Mouse (Mus musculus) hindbrain, embryonic 16.5 days (tissue): ENCODE data around the gene Gm4559. TPM values are rescaled to one million over a fixed set of nuclear protein-coding genes. Genes with fewer than 3 reads are reported as not detected.
A peak's percentile ranks its signal among the peaks of the same experiment; 100 is the strongest.
"Not testable (repeated sequence)": the region's sequence is repeated elsewhere in the genome, so short reads cannot be mapped to it uniquely, and the experiment has no call there.

ENCODE experiments used
- ATAC-seq: fragments of 200-750 bp; cut with Nextera tagmentation; 2 replicates; pipeline ENCODE4 v1.8.0; 2017; ENCODE audit warnings: moderate TSS enrichment, moderate library complexity
- H3K27ac ChIP-seq: fragments of 300-500 bp; sonication (generic); 2 replicates; pipeline ENCODE4 v1.5.1; 2014; ENCODE audit warnings: low read depth, mild to moderate bottlenecking, control low read depth, low read length, moderate library complexity
- H3K27me3 ChIP-seq: fragments of 300-500 bp; sonication (generic); replicated peaks from 2 replicates; pipeline ENCODE4 v1.6.1; 2014; ENCODE audit warnings: low read length; ENCODE audit not compliant: control insufficient read depth, insufficient read depth
- H3K36me3 ChIP-seq: fragments of 300-500 bp; sonication (generic); 2 replicates; pipeline ENCODE4 v1.6.1; 2014; ENCODE audit warnings: mild to moderate bottlenecking, low read length, moderate library complexity, mixed read lengths; ENCODE audit not compliant: control insufficient read depth, insufficient read depth
- H3K4me1 ChIP-seq: fragments of 300-500 bp; sonication (generic); 2 replicates; pipeline ENCODE4 v1.6.1; 2014; ENCODE audit warnings: low read depth, low read length; ENCODE audit not compliant: control insufficient read depth, insufficient read depth
- H3K4me2 ChIP-seq: fragments of 300-500 bp; sonication (generic); 2 replicates; pipeline ENCODE4 v1.6.1; 2014; ENCODE audit warnings: mild to moderate bottlenecking, low read length, control low read depth, moderate library complexity
- H3K4me3 ChIP-seq: fragments of 300-500 bp; sonication (generic); 2 replicates; pipeline ENCODE4 v1.5.1; 2014; ENCODE audit warnings: mild to moderate bottlenecking, low read length, control low read depth, moderate library complexity
- H3K9ac ChIP-seq: fragments of 300-500 bp; sonication (generic); 2 replicates; pipeline ENCODE4 v1.6.1; 2014; ENCODE audit warnings: low read depth, mild to moderate bottlenecking, control low read depth, low read length, moderate library complexity
- H3K9me3 ChIP-seq: fragments of 300-500 bp; sonication (generic); 2 replicates; pipeline ENCODE4 v1.6.1; 2014; ENCODE audit warnings: mild to moderate bottlenecking, low read length, moderate library complexity; ENCODE audit not compliant: control insufficient read depth
- WGBS: fragments of 180-500 bp; shearing (Covaris S2); extraction: QIAGEN DNeasy Blood & Tissue Kit; methylation state at CpG from one replicate; pipeline ENCODE4 v1.1.7; 2014; 5-methylcytosine and 5-hydroxymethylcytosine counted together
- polyA plus RNA-seq: library from polyadenylated mRNA; unstranded; fragments of >200 nt; fragmentation: Nextera tagmentation; extraction: Ambion mirVana; gene quantifications from 2 replicates; pipeline ENCODE4 v1.2.1, GENCODE M21; 2015

Gene Gm4559
- polyA plus RNA-seq, 1 experiment from 2014 or later, result not detected

DNA sequence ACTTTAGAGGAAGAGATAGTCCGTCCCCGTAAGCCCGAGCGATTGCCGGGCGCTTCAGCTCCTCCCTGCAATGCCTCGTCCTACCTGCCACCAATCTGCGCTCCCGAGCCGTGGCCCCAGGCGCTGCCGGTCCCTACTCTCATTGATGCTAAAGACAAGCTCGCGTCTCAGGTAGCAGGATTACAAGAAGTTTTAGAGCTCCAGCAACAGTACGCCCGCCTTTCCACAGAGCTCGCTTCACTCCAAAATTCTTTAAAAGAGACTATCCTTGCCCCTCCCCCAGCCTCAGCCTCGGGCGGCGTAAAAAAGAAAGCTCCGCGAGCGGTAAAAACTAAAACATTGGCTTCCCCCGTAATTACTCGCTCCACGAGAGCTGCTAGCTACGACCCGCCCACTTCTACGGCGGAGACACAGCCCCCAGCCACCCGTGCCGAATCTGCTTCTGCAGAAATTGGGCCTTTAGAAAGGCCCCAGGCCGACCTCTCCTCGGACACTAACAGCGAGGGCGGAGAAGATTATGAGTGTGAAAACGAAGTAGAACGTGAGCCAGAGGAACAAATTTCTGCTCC lies 9.9 kb upstream of the Gm4559 start:
- no peaks in the 10 kb centered on the region for H3K36me3 ChIP-seq
- under 1% methylated on average over 38 of the region's 38 CpGs for WGBS
- peak overlapping the region; percentile 93 for H3K4me2 ChIP-seq
- H3K9me3 ChIP-seq, result no peaks in the 10 kb centered on the region
- no peaks in the 10 kb centered on the region for H3K27me3 ChIP-seq
- H3K9ac ChIP-seq, result peak overlapping the region; percentile 62
- peak overlapping the region; percentile 68 for H3K27ac ChIP-seq
- H3K4me1 ChIP-seq, result peaks cover 10% of the 10 kb centered on the region
- H3K4me3 ChIP-seq, result peak overlapping the region; percentile 71
- peak; percentile 70 for ATAC-seq

DNA sequence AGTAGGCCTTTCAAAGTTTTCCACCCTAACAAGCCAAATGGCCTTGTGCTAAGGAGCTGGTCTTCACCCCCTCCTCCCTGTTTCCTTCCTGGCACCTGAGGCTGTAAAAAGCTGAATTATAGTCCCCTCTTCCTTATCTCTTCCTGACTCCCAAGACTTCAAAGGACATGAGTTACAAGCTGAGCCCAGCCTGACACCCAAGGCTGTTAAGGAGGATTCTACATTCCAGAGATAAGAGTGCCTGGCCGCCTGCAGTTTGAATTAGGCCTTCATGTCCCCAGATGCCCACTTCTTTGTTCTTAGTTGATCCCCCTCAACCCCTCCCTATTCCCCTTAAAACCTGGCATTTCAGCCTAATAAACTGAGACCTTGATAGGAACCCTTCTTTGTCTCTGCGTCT lies 8.7 kb upstream of the Gm4559 start:
- WGBS, result 37% methylated on average over 2 of the region's 2 CpGs
- not testable (repeated sequence) for H3K27ac ChIP-seq, H3K9me3 ChIP-seq, H3K9ac ChIP-seq, ATAC-seq, H3K36me3 ChIP-seq, H3K27me3 ChIP-seq, H3K4me3 ChIP-seq, H3K4me2 ChIP-seq
- peaks cover 10% of the 10 kb centered on the region for H3K4me1 ChIP-seq

DNA sequence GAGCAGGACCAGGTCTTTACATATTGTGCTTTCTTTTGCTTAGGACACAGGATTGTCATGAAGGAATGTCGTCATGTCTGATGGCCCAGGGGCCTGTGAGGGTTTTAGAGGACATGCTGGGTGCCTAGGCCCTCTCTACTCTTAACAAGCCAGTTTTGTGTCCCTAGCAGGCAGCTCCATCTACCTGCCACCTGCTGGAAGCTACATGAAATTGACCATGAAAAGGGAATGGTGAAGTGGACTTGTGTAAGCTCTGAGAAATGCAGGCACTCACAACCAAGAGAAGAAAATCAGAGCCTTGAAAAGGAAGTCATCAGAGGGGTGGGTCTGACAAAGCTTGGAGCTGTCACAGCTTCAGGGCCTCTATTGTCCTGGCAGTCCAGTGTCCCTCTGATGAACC lies 5.1 kb upstream of the Gm4559 start:
- H3K9me3 ChIP-seq, H3K4me3 ChIP-seq, H3K4me2 ChIP-seq, H3K36me3 ChIP-seq, H3K27ac ChIP-seq, H3K9ac ChIP-seq, ATAC-seq, H3K4me1 ChIP-seq, H3K27me3 ChIP-seq: not testable (repeated sequence)
- 71% methylated on average over 1 of the region's 1 CpGs for WGBS

DNA sequence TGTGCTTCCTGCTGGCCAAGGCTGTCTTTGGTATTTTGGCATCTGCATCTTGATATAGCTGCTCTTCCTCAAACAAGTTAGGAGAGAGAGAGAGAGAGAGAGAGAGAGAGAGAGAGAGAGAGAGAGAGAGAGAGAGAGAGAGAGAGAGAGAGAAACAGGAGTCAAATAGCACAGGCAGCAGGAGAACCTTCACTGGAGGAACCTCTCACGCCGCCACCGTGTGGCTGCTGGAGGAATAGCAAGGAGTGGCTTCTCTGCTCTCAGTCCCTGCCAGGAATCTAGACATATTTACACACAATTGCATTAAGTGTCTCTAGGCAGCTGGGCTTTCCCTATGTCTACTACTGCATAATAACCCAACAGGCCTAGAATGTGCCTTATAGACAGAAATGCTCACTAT lies 4.0 kb upstream of the Gm4559 start:
- H3K4me1 ChIP-seq, H3K27ac ChIP-seq, H3K4me2 ChIP-seq, H3K9ac ChIP-seq, H3K9me3 ChIP-seq, H3K36me3 ChIP-seq, H3K4me3 ChIP-seq, H3K27me3 ChIP-seq: not testable (repeated sequence)
- 0% methylated on average over 3 of the region's 3 CpGs for WGBS
- ATAC-seq, result peak; percentile 77

DNA sequence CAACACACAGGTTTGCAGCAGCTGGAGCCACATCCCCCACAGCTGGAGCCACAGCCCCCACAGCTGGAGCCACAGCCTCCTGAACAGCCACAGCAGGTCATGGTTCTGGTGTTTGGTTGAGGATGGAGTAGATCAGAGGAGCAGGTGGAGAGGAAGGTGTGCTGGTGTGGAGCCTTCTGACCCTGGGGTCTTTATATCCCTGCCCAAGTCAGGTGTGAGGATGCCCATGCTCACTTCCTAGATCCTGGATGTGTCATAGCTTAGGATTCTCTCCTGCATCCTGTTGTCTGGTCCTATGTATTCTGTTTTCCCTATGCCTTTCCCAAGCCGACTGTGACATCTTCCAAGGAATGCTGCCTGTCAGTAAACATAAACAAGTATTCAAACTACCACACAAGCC lies 15.9 kb downstream of the Gm4559 start, which contains the start of gene Gm2431:
Gm2431 (minus strand) TSS at position 101 of the 400 bp plus-strand sequence.
- not testable (repeated sequence) for H3K4me2 ChIP-seq, H3K9ac ChIP-seq, H3K27me3 ChIP-seq, H3K4me1 ChIP-seq, H3K27ac ChIP-seq, H3K4me3 ChIP-seq, H3K9me3 ChIP-seq, ATAC-seq, H3K36me3 ChIP-seq
- 67% methylated on average over 1 of the region's 1 CpGs for WGBS

DNA sequence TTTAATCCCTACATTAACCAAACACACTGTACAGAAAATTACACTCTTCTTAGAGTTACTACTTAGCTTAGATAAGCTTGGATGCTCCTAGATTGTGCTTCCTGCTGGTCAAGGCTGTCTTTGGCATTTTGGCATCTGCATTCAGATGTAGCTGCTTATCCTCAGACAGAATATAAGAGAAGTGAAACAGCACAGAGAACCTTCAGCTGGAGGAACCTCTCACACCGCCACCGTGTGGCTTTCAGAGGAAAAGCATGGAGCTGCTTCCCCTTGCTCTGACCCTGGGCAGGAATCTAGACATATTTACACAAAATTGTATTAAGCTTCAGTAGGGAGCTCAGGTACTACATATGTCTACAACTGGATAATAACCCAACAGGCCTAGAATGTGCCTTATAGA lies 18.6 kb downstream of the Gm4559 start:
- no peaks in the 10 kb centered on the region for H3K36me3 ChIP-seq
- no peak overlapping the region for H3K9ac ChIP-seq
- WGBS, result 0% methylated on average over 2 of the region's 2 CpGs
- peak; percentile 61; the same call in 1 of the 2 replicates for ATAC-seq
- H3K27ac ChIP-seq, result no peak overlapping the region
- no peak overlapping the region for H3K4me3 ChIP-seq
- no peaks in the 10 kb centered on the region for H3K4me1 ChIP-seq
- H3K27me3 ChIP-seq, result no peaks in the 10 kb centered on the region
- H3K4me2 ChIP-seq, result no peak overlapping the region
- no peaks in the 10 kb centered on the region for H3K9me3 ChIP-seq

DNA sequence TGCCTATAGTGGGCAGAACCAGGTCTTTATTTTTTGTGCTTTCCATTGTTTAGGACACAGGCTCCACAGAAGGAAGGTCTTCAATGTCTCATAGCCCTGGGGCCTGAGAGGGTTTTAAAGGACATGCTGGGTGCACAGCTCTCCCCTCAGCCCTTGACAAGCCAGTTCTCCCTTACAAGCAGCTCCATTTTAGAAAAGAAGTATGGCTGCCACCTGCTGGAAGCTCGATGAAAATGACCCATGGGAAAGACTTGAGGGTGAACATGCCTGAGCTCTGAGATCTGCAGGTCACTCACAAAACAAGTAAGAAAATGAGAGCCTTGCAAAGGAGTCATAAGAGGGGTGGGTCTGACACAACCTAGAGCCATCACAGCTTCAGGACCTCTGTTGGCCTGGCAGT lies 24.3 kb downstream of the Gm4559 start:
- Histone ChIP-seq H3K27me3 (no peaks in the 10 kb centered on the region), H3K4me2 (no peak overlapping the region), H3K27ac (no peak overlapping the region), H3K9ac (no peak overlapping the region), H3K4me1 (no peaks in the 10 kb centered on the region), H3K4me3 (no peak overlapping the region), H3K36me3 (no peaks in the 10 kb centered on the region), H3K9me3 (no peaks in the 10 kb centered on the region)
- ATAC-seq, result no peak
- 0% methylated on average over 1 of the region's 1 CpGs for WGBS

DNA sequence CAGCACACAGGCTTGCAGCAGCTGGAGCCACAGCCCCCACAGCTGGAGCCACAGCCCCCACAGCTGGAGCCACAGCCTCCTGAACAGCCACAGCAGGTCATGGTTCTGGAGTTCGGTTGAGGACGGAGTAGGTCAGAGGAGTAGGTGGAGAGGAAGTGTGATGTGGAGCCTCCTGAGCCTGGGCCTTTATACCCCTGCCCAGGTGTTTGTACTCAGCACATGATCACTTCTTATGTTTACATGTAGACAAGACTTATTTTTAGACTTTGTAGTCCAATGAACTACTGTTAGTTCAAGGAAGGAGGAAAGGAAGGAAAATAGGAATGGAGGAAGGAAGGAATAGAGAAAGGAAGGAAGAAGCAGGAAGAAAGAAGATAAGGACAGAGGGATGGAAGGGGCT lies 33.2 kb downstream of the Gm4559 start, which contains the start of gene Gm40460:
Gm40460 (minus strand) TSS at position 101 of the 400 bp plus-strand sequence.
- no peaks in the 10 kb centered on the region for H3K36me3 ChIP-seq
- no peak within 1 kb of the TSS for H3K9ac ChIP-seq
- no peak for ATAC-seq
- WGBS, result 44% methylated on average over 2 of the region's 2 CpGs
- H3K27me3 ChIP-seq, result no peaks in the 10 kb centered on the region
- H3K9me3 ChIP-seq, result peaks cover 4% of the 10 kb centered on the region; the same call in 1 of the 2 replicates
- H3K4me3 ChIP-seq, result no peak within 1 kb of the TSS
- no peak within 1 kb of the TSS for H3K27ac ChIP-seq
- no peaks in the 10 kb centered on the region for H3K4me1 ChIP-seq
- H3K4me2 ChIP-seq, result no peak within 1 kb of the TSS

DNA sequence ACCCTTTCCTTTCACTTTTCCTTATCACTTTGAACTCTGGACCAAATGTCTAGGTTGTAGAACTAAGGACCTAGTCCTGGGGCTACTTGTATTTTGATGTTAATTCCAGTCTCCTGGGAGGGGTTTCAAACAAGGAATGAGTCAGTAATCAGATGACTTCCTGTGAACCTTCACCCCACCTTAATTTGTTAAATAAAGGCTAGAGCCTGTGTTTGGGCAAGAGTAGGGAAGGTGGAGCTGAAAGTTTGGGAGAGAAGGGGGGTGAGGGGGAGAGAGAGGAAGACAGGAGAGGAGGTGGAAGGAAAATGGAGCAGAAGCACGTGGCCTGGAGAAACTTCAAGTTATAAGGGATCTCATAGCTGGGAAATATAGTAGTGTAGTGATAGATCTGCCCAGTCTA lies 42.6 kb downstream of the Gm4559 start:
- Histone ChIP-seq H3K9ac (no peak overlapping the region), H3K4me2 (no peak overlapping the region), H3K4me1 (no peaks in the 10 kb centered on the region), H3K4me3 (no peak overlapping the region), H3K27ac (no peak overlapping the region), H3K27me3 (no peaks in the 10 kb centered on the region), H3K36me3 (no peaks in the 10 kb centered on the region), H3K9me3 (0 out of 2 replicates have a peak, but pooled peaks cover 6% of the 10 kb centered on the region)
- no peak for ATAC-seq
- 22% methylated on average over 1 of the region's 1 CpGs for WGBS

DNA sequence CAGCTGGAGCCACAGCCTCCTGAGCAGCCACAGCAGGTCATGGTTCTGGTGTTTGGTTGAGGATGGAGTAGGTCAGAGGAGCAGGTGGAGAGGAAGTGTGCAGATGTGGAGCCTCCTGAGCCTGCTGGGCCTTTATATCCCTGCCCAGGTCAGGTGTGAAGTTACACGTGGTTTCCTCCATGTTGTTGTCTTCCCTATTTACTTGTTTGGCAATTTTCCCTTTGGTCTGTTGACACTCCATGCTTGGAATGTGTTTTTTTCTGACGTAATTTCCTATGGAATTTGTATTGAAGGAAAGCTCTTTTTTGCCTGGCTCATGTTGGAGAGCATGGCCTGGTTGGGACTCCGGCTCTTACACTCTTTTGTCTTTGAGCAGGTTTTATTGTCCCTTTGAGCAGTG lies 44.3 kb downstream of the Gm4559 start, which contains the start of gene Krtap5-5:
Krtap5-5 (minus strand) TSS at position 101 of the 400 bp plus-strand sequence.
- 57% methylated on average over 3 of the region's 3 CpGs for WGBS
- not testable (repeated sequence) for H3K4me3 ChIP-seq, H3K36me3 ChIP-seq, H3K27ac ChIP-seq, H3K9ac ChIP-seq, H3K4me2 ChIP-seq, ATAC-seq, H3K9me3 ChIP-seq, H3K4me1 ChIP-seq, H3K27me3 ChIP-seq
